Mouse (Mus musculus): ENCODE results near the gene Mtm1.

The Mtm1 gene

GRCm38 (mm10) chrX:71210467-71210866, at the start of gene Mtm1:
Mtm1 (plus strand) TSS chrX:71210767.
- DNase-seq (ENCODE audit: low read depth): no peak

- no peak for DNase-seq (ENCODE audit: low read depth)
These were observed 29.0 kb upstream of the Mtm1 start for GRCm38 (mm10) chrX:71181526-71181925.

GRCm38 (mm10) chrX:71183671-71184070, 26.9 kb upstream of the Mtm1 start:
- DNase-seq (ENCODE audit: low read depth): no peak

- DNase-seq (ENCODE audit: low read depth): no peak
These were observed 24.2 kb upstream of the Mtm1 start for GRCm38 (mm10) chrX:71186396-71186795.

- DNase-seq (ENCODE audit: low read depth): no peak
These were observed 5.8 kb upstream of the Mtm1 start for GRCm38 (mm10) chrX:71204776-71205175.

- DNase-seq (ENCODE audit: low read depth): no peak
These were observed 4.6 kb upstream of the Mtm1 start for GRCm38 (mm10) chrX:71205821-71206542.

- DNase-seq (ENCODE audit: low read depth): no peak
These were observed 4.0 kb upstream of the Mtm1 start for GRCm38 (mm10) chrX:71206595-71206994.

GRCm38 (mm10) chrX:71212911-71213310, 2.3 kb downstream of the Mtm1 start:
- no peak for DNase-seq (ENCODE audit: low read depth)

GRCm38 (mm10) chrX:71214441-71215112, 4.0 kb downstream of the Mtm1 start:
- DNase-seq (ENCODE audit: low read depth): peak; percentile 75

GRCm38 (mm10) chrX:71215113-71215708, 4.6 kb downstream of the Mtm1 start:
- DNase-seq (ENCODE audit: low read depth): no peak

GRCm38 (mm10) chrX:71216879-71217278, 6.3 kb downstream of the Mtm1 start:
- DNase-seq (ENCODE audit: low read depth): no peak

GRCm38 (mm10) chrX:71218853-71219252, 8.3 kb downstream of the Mtm1 start:
- no peak for DNase-seq (ENCODE audit: low read depth)

- no peak for DNase-seq (ENCODE audit: low read depth)
These were observed 10.3 kb downstream of the Mtm1 start for GRCm38 (mm10) chrX:71220896-71221295.

GRCm38 (mm10) chrX:71222648-71223408, 12.3 kb downstream of the Mtm1 start:
- no peak for DNase-seq (ENCODE audit: low read depth)

- no peak for DNase-seq (ENCODE audit: low read depth)
These were observed 16.3 kb downstream of the Mtm1 start for GRCm38 (mm10) chrX:71226881-71227280.

GRCm38 (mm10) chrX:71228200-71228599, 17.6 kb downstream of the Mtm1 start:
- no peak for DNase-seq (ENCODE audit: low read depth)

- DNase-seq (ENCODE audit: low read depth): no peak
These were observed 20.3 kb downstream of the Mtm1 start for GRCm38 (mm10) chrX:71230847-71231246.

- DNase-seq (ENCODE audit: low read depth): peak; percentile 6
These were observed 45.9 kb downstream of the Mtm1 start for GRCm38 (mm10) chrX:71256422-71256821.

GRCm38 (mm10) chrX:71260857-71261256, 50.3 kb downstream of the Mtm1 start:
- no peak for DNase-seq (ENCODE audit: low read depth)

- no peak for DNase-seq (ENCODE audit: low read depth)
These were observed 53.7 kb downstream of the Mtm1 start for GRCm38 (mm10) chrX:71264316-71264715.

GRCm38 (mm10) chrX:71268972-71269371, 58.4 kb downstream of the Mtm1 start:
- DNase-seq (ENCODE audit: low read depth): no peak

GRCm38 (mm10) chrX:71274150-71274549, 63.6 kb downstream of the Mtm1 start:
- DNase-seq (ENCODE audit: low read depth): no peak
